Mouse (Mus musculus): ENCODE measurements around the gene Htr1d.

- TF ChIP-seq POLR2A (IDR thresholded peaks at IDR 0.05; ENCODE audit: low read depth, low read length) = no peak
- no peak for TF ChIP-seq CTCF (IDR thresholded peaks at IDR 0.05; ENCODE audit: extremely low read depth, insufficient read depth, insufficient read length, insufficient replicate concordance)
These were observed 7.8 kb upstream of the Htr1d start for GRCm38 (mm10) chr4:136415477-136415876.
